Mouse (Mus musculus) leukemia stem cell, adult 10-12 weeks (primary cell): ENCODE data around the gene Olfr1020. TPM values are rescaled to one million over a fixed set of nuclear protein-coding genes. Genes with fewer than 3 reads are reported as not detected.

ENCODE experiments used
- polyA plus RNA-seq: library from polyadenylated mRNA; stranded (reverse); fragments of >175 nt; gene quantifications from 2 replicates; pipeline ENCODE4 v1.2.3, GENCODE M21; 2012; ENCODE audit warnings: low replicate concordance

Gene Olfr1020
- not detected in 2 replicates for polyA plus RNA-seq

DNA sequence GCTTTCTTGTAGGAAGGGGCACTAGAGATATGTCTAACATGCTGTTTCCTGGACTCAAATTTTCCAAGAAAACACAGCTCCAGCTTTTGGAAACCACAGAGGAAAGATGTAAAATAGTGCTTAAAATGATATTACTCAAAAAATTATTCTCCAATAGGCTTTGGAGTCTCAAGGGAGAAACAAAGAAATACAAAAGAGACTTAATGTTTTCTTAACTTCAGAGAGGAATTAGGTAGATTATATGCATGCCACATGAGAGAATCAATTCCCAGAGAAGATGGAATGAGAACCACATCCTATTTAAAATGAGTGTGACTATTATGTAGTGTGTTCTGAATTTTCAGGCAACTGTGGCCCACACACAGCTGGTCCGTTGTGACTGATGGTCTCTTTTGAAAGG, at the start of gene Olfr1020:
TSS of gene Olfr1020 (plus strand) at position 301 of the 400 bp plus-strand sequence.

GRCm38 (mm10) chr2:85802444-85802843, 44.4 kb upstream of the Olfr1020 start, which contains the start of gene Olfr1016:
TSS of gene Olfr1016 (minus strand) at chr2:85802544.

DNA sequence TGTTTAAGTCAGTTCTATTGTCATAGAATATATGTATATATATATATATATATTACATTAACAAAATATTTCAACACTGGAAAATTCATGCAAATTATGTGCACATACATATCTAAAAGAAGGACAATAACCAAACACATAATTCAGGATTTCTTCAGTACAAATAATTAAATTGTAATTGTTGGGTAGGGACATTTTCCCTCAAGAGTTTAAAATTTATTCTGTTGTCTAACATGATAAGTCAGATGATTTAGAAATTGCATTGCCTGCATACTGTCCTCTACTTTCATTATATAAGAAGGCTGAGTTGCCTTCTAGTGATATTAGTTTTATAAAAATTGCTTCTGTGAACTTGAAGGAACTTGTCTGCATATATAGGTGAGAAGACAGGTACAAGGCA, 28.7 kb upstream of the Olfr1020 start, which contains the start of gene Olfr1018:
TSS of gene Olfr1018 (plus strand) at position 301 of the 400 bp plus-strand sequence.

GRCm38 (mm10) chr2:85845383-85845782, 1.4 kb upstream of the Olfr1020 start, which contains the start of gene Olfr1019:
TSS of gene Olfr1019 (minus strand) at chr2:85845483.

DNA sequence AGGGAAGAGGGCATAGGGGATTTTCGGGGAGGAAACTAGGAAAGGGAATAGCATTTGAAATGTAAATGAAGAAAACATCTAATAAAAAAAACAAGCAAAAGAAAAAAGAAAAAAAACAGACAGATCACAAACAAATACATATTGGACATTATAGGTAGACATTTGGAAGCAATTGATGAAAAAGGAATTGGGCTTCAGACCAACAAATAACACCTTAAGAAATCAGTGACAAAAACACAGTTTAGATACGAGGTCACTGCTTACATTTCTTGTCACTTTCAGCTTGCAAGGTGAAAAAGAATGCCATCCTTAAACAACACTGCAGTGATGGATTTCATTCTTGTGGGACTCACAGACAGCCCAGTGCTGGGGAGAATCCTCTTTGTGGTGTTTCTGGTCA, 21.5 kb downstream of the Olfr1020 start, which contains the start of gene Olfr1022:
TSS of gene Olfr1022 (plus strand) at position 301 of the 400 bp plus-strand sequence.

DNA sequence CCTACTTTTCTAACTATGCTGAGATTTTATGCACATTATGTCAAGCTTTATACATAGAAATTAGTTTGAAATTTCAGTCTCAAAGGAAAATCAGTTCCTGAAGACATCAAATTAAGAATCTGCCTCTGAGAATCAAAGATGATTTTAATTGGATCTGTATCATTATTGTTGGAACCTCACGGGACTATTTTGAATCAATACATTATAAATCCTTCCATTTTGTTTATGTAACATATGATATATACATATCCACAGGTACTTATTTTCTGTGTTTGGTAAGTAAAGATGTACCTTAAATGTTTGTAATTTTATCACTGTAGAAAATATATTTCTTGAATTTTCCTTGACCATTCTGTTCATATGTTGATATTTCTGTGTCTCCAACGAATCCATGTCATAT, 38.5 kb downstream of the Olfr1020 start, which contains the start of gene Olfr1023:
TSS of gene Olfr1023 (plus strand) at position 301 of the 400 bp plus-strand sequence.

Other genes starting within 250 kb of the Olfr1020 start
- not detected in 2 replicates for gene Olfr1000, start 235.1 kb upstream of the Olfr1020 start, polyA plus RNA-seq
- not detected in 2 replicates for gene Olfr1002, start 196.3 kb upstream of the Olfr1020 start, polyA plus RNA-seq
- not detected in 2 replicates for gene Olfr154, start 182.6 kb upstream of the Olfr1020 start, polyA plus RNA-seq
- gene Olfr1006, start 168.3 kb upstream of the Olfr1020 start, polyA plus RNA-seq = not detected in 2 replicates
- not detected in 2 replicates for gene Olfr1008, start 157.6 kb upstream of the Olfr1020 start, polyA plus RNA-seq
- 0.12 TPM in 1 of 2 replicates, not detected in the other for gene Olfr1009, start 131.6 kb upstream of the Olfr1020 start, polyA plus RNA-seq
- gene Olfr1012, start 84.3 kb upstream of the Olfr1020 start, polyA plus RNA-seq = not detected in 2 replicates
- gene Olfr1013, start 79.9 kb upstream of the Olfr1020 start, polyA plus RNA-seq = not detected in 2 replicates
- not detected in 2 replicates for gene Olfr1014, start 74.3 kb upstream of the Olfr1020 start, polyA plus RNA-seq
- gene Olfr1015, start 65.0 kb upstream of the Olfr1020 start, polyA plus RNA-seq = not detected in 2 replicates
- gene Olfr1016, start 44.5 kb upstream of the Olfr1020 start, polyA plus RNA-seq = not detected in 2 replicates
- gene Olfr1018, start 28.6 kb upstream of the Olfr1020 start, polyA plus RNA-seq = not detected in 2 replicates
- not detected in 2 replicates for gene Olfr1019, start 1.5 kb upstream of the Olfr1020 start, polyA plus RNA-seq
- not detected in 2 replicates for gene Olfr1022, start 21.6 kb downstream of the Olfr1020 start, polyA plus RNA-seq
- not detected in 2 replicates for gene Olfr1023, start 38.6 kb downstream of the Olfr1020 start, polyA plus RNA-seq
- not detected in 2 replicates for gene Olfr1024, start 58.0 kb downstream of the Olfr1020 start, polyA plus RNA-seq
- not detected in 2 replicates for gene Olfr1025-ps1, start 68.2 kb downstream of the Olfr1020 start, polyA plus RNA-seq
- not detected in 2 replicates for gene Olfr1026, start 74.5 kb downstream of the Olfr1020 start, polyA plus RNA-seq
- gene Olfr1028, start 103.4 kb downstream of the Olfr1020 start, polyA plus RNA-seq = not detected in 2 replicates
- gene Olfr1029, start 126.9 kb downstream of the Olfr1020 start, polyA plus RNA-seq = not detected in 2 replicates
- not detected in 2 replicates for gene Olfr1030, start 132.2 kb downstream of the Olfr1020 start, polyA plus RNA-seq
- not detected in 2 replicates for gene Olfr1031, start 143.3 kb downstream of the Olfr1020 start, polyA plus RNA-seq
- not detected in 2 replicates for gene Olfr1032, start 158.5 kb downstream of the Olfr1020 start, polyA plus RNA-seq
- not detected in 2 replicates for gene Olfr1033, start 173.6 kb downstream of the Olfr1020 start, polyA plus RNA-seq
- gene Olfr1034, start 198.8 kb downstream of the Olfr1020 start, polyA plus RNA-seq = not detected in 2 replicates
- gene Olfr1036, start 227.0 kb downstream of the Olfr1020 start, polyA plus RNA-seq = not detected in 2 replicates
- not detected in 2 replicates for gene Olfr1037, start 240.4 kb downstream of the Olfr1020 start, polyA plus RNA-seq